Mouse (Mus musculus) stomach, embryonic 16.5 days (tissue): ENCODE data around the gene Gfra1. TPM values are rescaled to one million over a fixed set of nuclear protein-coding genes. Genes with fewer than 3 reads are reported as not detected.

Source experiments
- ATAC-seq: fragments of 200-750 bp; cut with Nextera tagmentation; 2 replicates; pipeline ENCODE4 v1.8.0; 2017; ENCODE audit warnings: moderate number of reproducible peaks, moderate TSS enrichment; ENCODE audit not compliant: insufficient read depth, low FRiP score
- H3K27ac ChIP-seq: fragments of 300-500 bp; sonication (generic); 2 replicates; pipeline ENCODE4 v1.5.1; 2014; ENCODE audit warnings: low read length
- H3K27me3 ChIP-seq: fragments of 300-500 bp; sonication (generic); 2 replicates; pipeline ENCODE4 v1.6.1; 2014; ENCODE audit warnings: low read length, control low read depth, mixed read lengths; ENCODE audit not compliant: control insufficient read depth, insufficient read depth
- H3K36me3 ChIP-seq: fragments of 300-500 bp; sonication (generic); 2 replicates; pipeline ENCODE4 v1.6.1; 2014; ENCODE audit warnings: low read length; ENCODE audit not compliant: control insufficient read depth, insufficient read depth
- H3K4me1 ChIP-seq: fragments of 300-500 bp; sonication (generic); 2 replicates; pipeline ENCODE4 v1.6.1; 2014; ENCODE audit warnings: low read length, control low read depth, mixed read lengths; ENCODE audit not compliant: control insufficient read depth, insufficient read depth
- H3K4me2 ChIP-seq: fragments of 300-500 bp; sonication (generic); 2 replicates; pipeline ENCODE4 v1.6.1; 2014; ENCODE audit warnings: low read depth, low read length, mixed read lengths
- H3K4me3 ChIP-seq: fragments of 300-500 bp; sonication (generic); replicated peaks from 2 replicates; pipeline ENCODE4 v1.5.1; 2014; ENCODE audit warnings: mild to moderate bottlenecking, low read length
- H3K9ac ChIP-seq: fragments of 300-500 bp; sonication (generic); 2 replicates; pipeline ENCODE4 v1.6.1; 2014; ENCODE audit warnings: low read length
- H3K9me3 ChIP-seq: fragments of 300-500 bp; sonication (generic); replicated peaks from 2 replicates; pipeline ENCODE4 v1.6.1; 2016; ENCODE audit warnings: low read length, control low read depth; ENCODE audit not compliant: control insufficient read depth
- WGBS: fragments of 180-500 bp; shearing (Covaris S2); extraction: QIAGEN DNeasy Blood & Tissue Kit; methylation state at CpG from one replicate; pipeline ENCODE4 v1.1.7; 2014; 5-methylcytosine and 5-hydroxymethylcytosine counted together
- polyA plus RNA-seq: library from polyadenylated mRNA; unstranded; fragments of >200 nt; fragmentation: Nextera tagmentation; extraction: Ambion mirVana; gene quantifications from 2 replicates; pipeline ENCODE4 v1.2.1, GENCODE M21; 2015

Gene Gfra1
- polyA plus RNA-seq, 1 experiment from 2014 or later, result 31.1 TPM

DNA sequence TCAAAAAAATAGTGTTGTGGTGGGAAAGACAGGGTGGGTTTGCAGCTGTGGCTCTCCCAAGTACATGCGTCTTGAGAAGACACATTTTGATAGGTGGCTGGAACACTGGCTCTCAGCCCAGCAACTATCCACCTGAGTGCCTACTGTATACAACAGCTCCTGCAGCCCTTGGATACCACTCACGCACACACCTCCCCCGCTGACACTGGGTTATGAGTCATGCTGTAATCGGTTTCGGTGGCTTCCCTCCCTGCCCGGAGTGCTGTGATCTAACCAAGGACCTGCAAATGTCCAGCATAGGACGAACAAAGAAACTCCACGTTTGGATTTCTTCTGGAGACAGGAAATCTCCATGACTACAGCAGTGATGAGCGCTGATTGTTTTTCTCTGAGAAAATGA is 180.4 kb downstream of the Gfra1 start:
- WGBS, result 71% methylated on average over 9 of the region's 9 CpGs
- H3K9ac ChIP-seq, result no peak overlapping the region
- H3K4me3 ChIP-seq, result no peak overlapping the region
- H3K4me1 ChIP-seq, result no peaks in the 10 kb centered on the region
- H3K27ac ChIP-seq, result no peak overlapping the region
- no peaks in the 10 kb centered on the region for H3K9me3 ChIP-seq
- ATAC-seq, result no peak
- no peaks in the 10 kb centered on the region for H3K27me3 ChIP-seq
- H3K36me3 ChIP-seq, result no peaks in the 10 kb centered on the region
- no peak overlapping the region for H3K4me2 ChIP-seq

DNA sequence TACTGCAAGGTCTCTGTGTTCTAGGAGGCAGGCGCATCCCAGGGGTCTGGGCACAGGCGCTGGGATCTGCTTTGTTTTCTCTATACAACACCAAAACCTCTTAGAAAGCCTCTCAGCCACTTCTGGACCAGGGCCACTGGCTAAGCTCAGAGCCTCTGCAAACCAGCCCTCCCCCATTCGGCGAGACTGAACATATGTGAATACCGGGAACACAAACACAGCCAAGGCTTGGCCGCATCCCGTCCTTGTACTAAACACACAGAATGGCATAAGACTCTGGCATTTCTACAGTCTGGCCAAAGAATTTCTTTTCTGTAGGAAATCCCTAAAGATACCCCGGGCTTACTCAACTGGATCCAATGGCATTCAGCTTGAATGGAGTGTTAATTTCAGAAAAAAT is 183.9 kb downstream of the Gfra1 start:
- 75% methylated on average over 8 of the region's 8 CpGs for WGBS
- H3K4me3 ChIP-seq, result no peak overlapping the region
- H3K27ac ChIP-seq, result no peak overlapping the region
- H3K9me3 ChIP-seq, result no peaks in the 10 kb centered on the region
- ATAC-seq, result no peak
- no peak overlapping the region for H3K4me2 ChIP-seq
- H3K9ac ChIP-seq, result no peak overlapping the region
- H3K27me3 ChIP-seq, result no peaks in the 10 kb centered on the region
- H3K4me1 ChIP-seq, result no peaks in the 10 kb centered on the region
- no peaks in the 10 kb centered on the region for H3K36me3 ChIP-seq

DNA sequence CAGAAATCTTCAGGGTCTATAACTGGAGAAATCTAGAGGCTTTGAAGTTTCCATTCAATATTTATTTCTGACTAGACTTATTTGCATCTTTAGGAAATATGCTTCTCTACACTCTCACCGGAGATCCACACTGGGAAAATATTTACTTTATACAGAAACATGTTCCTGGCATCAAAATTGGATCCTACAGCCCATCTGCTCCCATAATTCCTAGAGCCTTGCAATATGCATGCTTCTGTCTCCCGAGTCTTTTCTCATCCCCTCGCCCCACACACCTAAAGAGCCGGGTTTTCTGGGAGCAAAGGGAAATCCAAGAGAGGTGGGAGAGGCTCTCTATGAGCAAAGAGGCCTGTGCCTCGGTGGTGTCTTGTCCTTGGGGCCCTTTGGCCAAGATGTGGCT is 184.9 kb downstream of the Gfra1 start:
- ATAC-seq, result no peak
- 63% methylated on average over 5 of the region's 5 CpGs for WGBS
- no peak overlapping the region for H3K9ac ChIP-seq

DNA sequence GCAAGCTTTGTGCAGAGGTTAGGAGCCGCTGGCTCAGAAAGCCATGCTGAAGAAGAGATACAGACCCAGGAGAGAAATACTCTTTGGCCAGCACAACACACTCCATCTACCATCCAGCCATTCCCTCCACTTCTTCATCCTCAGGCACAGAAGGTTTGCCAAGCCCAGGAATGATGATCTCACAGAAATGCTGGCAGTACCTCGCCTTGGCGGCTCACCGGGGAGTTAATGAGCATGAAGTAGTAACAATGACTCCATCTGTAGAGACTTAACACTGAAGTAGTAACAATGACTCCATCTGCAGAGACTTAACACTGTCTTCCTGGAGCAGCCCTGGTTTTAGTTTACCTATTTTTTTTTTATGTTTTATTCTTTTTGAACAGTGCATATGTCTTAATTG is 187.2 kb downstream of the Gfra1 start:
- H3K4me2 ChIP-seq, result no peak overlapping the region
- H3K27ac ChIP-seq, result no peak overlapping the region
- H3K9me3 ChIP-seq, result no peaks in the 10 kb centered on the region
- no peak for ATAC-seq
- H3K27me3 ChIP-seq, result no peaks in the 10 kb centered on the region
- no peaks in the 10 kb centered on the region for H3K4me1 ChIP-seq
- H3K9ac ChIP-seq, result no peak overlapping the region
- no peak overlapping the region for H3K4me3 ChIP-seq
- WGBS, result 85% methylated on average over 4 of the region's 4 CpGs
- H3K36me3 ChIP-seq, result no peaks in the 10 kb centered on the region

More for the DNA sequence above, 184.9 kb downstream of the Gfra1 start:
- Histone ChIP-seq H3K4me3 (no peak overlapping the region), H3K27ac (no peak overlapping the region), H3K4me2 (no peak overlapping the region), H3K9me3 (no peaks in the 10 kb centered on the region), H3K36me3 (no peaks in the 10 kb centered on the region), H3K27me3 (no peaks in the 10 kb centered on the region), H3K4me1 (no peaks in the 10 kb centered on the region)

DNA sequence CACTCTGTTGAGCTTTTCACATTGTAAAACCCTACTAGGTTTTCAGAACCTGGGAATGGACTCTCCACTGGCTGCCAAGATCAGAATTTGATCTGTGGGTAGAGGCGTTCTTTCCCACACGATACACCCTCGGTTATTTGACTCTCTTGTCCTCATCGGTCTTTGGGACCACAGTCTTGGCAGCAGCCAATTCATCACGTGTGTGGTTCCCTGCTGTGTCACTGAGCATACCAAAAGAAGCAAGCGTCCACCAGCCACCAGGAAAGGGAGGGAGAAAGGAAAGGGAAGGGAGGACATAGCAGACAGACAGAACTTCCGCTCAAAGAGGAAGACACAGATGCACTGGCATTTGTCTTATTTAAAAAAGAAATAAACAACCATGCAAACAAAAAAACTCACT is 189.1 kb downstream of the Gfra1 start:
- Histone ChIP-seq H3K4me1 (no peaks in the 10 kb centered on the region), H3K4me2 (no peak overlapping the region), H3K9me3 (no peaks in the 10 kb centered on the region), H3K36me3 (no peaks in the 10 kb centered on the region), H3K27ac (no peak overlapping the region), H3K4me3 (no peak overlapping the region), H3K9ac (no peak overlapping the region), H3K27me3 (no peaks in the 10 kb centered on the region)
- 51% methylated on average over 7 of the region's 7 CpGs for WGBS
- ATAC-seq, result no peak

DNA sequence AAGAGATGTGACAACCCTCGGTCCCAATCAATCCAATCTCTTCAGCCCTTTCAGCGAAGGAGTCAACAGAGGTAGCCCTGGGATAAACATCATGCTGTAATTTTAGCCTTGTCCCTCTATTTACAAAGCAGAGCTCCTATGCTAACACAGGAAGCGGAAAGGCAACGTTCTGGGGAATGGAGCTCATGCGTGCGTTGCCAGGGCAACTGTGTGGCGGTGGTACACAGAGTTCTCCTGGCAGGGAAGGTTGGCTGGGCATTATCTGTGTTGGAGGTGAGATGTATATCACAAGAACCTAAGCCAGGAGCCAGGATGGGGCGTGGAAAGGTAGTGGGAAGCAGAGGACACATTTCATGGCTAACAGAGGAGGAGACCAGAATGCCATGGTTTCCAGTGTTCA is 194.8 kb downstream of the Gfra1 start:
- WGBS, result 60% methylated on average over 8 of the region's 8 CpGs
- H3K9ac ChIP-seq, result no peak overlapping the region
- H3K4me1 ChIP-seq, result no peaks in the 10 kb centered on the region
- ATAC-seq, result no peak
- no peak overlapping the region for H3K4me3 ChIP-seq
- H3K27me3 ChIP-seq, result no peaks in the 10 kb centered on the region
- no peaks in the 10 kb centered on the region for H3K36me3 ChIP-seq
- H3K9me3 ChIP-seq, result no peaks in the 10 kb centered on the region
- H3K27ac ChIP-seq, result no peak overlapping the region
- H3K4me2 ChIP-seq, result no peak overlapping the region

DNA sequence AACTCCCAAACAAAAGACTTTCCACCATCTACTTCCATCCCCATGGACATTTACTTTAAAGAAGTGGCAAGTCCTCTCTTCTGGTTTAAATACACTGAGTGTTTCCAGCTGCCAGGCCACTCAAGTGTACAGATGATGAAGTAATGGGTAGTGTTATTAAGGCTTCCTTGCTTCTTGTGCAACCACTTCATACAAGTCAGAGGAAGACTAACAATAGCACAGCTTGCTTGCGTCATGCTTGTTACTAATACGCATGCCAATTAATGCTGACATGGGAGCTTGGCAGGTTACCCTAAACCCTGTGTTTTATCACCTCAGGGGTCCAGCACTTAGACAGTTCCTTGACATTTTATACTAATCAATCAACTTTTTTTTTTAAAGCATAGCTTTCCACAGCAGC is 196.5 kb downstream of the Gfra1 start:
- 42% methylated on average over 2 of the region's 2 CpGs for WGBS
- Histone ChIP-seq H3K9ac (no peak overlapping the region), H3K4me2 (no peak overlapping the region), H3K4me1 (no peaks in the 10 kb centered on the region), H3K27me3 (no peaks in the 10 kb centered on the region), H3K9me3 (no peaks in the 10 kb centered on the region), H3K27ac (no peak overlapping the region), H3K36me3 (no peaks in the 10 kb centered on the region), H3K4me3 (no peak overlapping the region)
- ATAC-seq, result peak; percentile 59; the same call in 1 of the 2 replicates

DNA sequence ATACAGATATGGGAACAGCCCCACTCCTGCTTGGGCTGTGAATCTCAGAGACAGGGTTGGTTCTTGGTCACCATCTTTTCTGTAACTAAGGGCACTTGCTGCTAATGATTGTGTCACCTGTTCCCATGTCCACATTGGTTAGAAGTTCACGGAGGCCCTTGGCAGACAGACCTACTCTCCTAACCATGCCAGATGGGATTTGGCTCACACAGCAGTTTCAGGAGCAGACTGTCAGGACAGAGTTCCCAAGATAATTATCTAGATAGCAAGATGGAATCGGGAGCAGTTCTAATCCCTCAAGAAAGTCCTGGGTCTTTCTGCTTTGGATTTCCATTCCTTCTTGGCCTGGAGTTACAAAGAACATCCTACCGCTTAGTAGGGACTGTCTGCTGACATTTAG is 199.2 kb downstream of the Gfra1 start:
- no peak overlapping the region for H3K4me2 ChIP-seq
- no peak overlapping the region for H3K4me3 ChIP-seq
- H3K27ac ChIP-seq, result no peak overlapping the region
- H3K36me3 ChIP-seq, result no peaks in the 10 kb centered on the region
- H3K4me1 ChIP-seq, result no peaks in the 10 kb centered on the region
- H3K27me3 ChIP-seq, result no peaks in the 10 kb centered on the region
- H3K9ac ChIP-seq, result no peak overlapping the region
- no peak for ATAC-seq
- no peaks in the 10 kb centered on the region for H3K9me3 ChIP-seq
- 80% methylated on average over 3 of the region's 3 CpGs for WGBS

DNA sequence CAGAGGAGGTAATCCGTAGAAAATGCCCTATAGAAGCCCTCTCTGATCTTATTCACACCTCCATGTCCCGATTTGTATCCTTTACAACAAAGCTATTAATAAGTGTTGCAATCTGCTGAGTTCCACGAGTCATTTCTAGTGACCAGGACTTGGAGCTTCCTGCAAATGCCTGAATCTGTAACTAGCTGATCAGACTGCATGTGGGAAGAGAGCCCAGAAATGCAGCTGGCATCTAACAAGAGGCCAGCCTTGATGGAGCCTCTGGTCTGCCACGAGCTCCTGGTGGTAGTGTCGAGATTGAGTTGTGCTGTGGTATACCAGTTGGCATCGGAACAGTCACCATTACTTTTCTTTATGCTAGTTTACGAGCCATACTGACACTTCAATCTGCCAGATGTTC is 200.3 kb downstream of the Gfra1 start:
- no peak overlapping the region for H3K4me3 ChIP-seq
- H3K27me3 ChIP-seq, result no peaks in the 10 kb centered on the region
- no peak overlapping the region for H3K4me2 ChIP-seq
- no peak overlapping the region for H3K9ac ChIP-seq
- no peak for ATAC-seq
- WGBS, result 78% methylated on average over 7 of the region's 7 CpGs
- H3K27ac ChIP-seq, result no peak overlapping the region
- no peaks in the 10 kb centered on the region for H3K9me3 ChIP-seq
- no peaks in the 10 kb centered on the region for H3K36me3 ChIP-seq
- H3K4me1 ChIP-seq, result no peaks in the 10 kb centered on the region

DNA sequence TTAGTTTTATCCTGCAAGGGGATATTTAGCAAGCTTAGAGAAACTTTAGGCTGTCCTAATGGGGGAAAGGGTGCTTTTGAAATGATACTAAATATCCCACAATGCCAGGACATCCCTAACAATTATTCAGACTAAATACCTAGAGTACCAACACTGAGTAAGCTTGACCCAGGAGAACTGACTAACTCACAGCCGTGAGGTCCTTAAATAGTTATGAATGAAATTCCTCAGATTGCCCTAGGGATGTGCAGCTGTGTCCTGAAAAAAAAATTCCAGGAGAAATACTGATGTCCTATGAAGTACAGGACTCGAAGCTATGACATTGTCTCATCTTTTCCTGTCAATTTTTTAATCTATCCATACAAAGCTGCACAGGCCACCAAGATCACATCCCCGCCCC is 201.5 kb downstream of the Gfra1 start:
- no peaks in the 10 kb centered on the region for H3K9me3 ChIP-seq
- no peak overlapping the region for H3K4me3 ChIP-seq
- 73% methylated on average over 3 of the region's 3 CpGs for WGBS
- H3K4me1 ChIP-seq, result no peaks in the 10 kb centered on the region
- no peaks in the 10 kb centered on the region for H3K36me3 ChIP-seq
- no peak overlapping the region for H3K4me2 ChIP-seq
- no peak for ATAC-seq
- no peak overlapping the region for H3K27ac ChIP-seq
- H3K27me3 ChIP-seq, result no peaks in the 10 kb centered on the region
- no peak overlapping the region for H3K9ac ChIP-seq
